Mouse (Mus musculus): ENCODE measurements around the gene Arhgap6.

DNA sequence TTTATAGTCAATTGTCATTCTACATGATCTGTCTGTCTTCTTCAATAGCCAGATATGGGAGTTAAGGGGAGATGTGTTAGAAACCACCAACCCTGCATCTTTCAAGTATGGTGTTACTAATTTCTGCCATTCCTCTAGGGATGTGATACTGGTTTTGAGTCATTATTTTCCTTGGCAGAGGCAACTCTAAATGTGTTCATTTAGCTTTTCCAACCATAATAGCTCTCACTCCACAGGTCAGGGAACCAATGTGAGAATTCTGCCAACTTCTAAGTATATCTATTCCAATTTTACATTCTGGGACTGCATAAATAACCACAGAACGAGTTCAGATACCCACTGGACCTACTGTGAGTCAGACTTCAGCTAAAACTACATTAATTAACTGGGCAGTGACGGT is 47.9 kb upstream of the Arhgap6 start:
- TF ChIP-seq POLR2A (IDR thresholded peaks at IDR 0.05; ENCODE audit: insufficient read depth, low read depth, low read length): no peak
- no peak for TF ChIP-seq EP300 (IDR thresholded peaks at IDR 0.05; ENCODE audit: insufficient read depth, low read depth, low read length)
- TF ChIP-seq CTCF (IDR thresholded peaks at IDR 0.05): no peak

All from heart, adult 2 months (tissue).